In genomic region chr17:35834696-35835422, GRCm38 (mm10) we compare ENCODE assay signal across 8 mouse cellular contexts. TPM values are rescaled to one million over a fixed set of nuclear protein-coding genes. Genes with fewer than 3 reads are reported as not detected.
A peak's percentile ranks its signal among the peaks of the same experiment; 100 is the strongest.
DNase-seq lines count a peak whose midpoint lies in the region; ATAC-seq and TF ChIP-seq lines count a peak whose summit lies in the region.

No protein-coding gene starts in this region.

- no peaks in the 10 kb centered on the region for H3K9me3 ChIP-seq in lung, embryonic 16.5 days (ENCODE audit: control insufficient read depth, low read length)
- no peaks in the 10 kb centered on the region for H3K9me3 ChIP-seq in heart, postnatal 0 days (replicated peaks; ENCODE audit: control insufficient read depth, low read length)
- H3K9me3 ChIP-seq in liver, embryonic 14.5 days (ENCODE audit: control insufficient read depth, low read length): no peaks in the 10 kb centered on the region

- no peaks in the 10 kb centered on the region for H3K27me3 ChIP-seq in lung, embryonic 16.5 days (ENCODE audit: control insufficient read depth, insufficient read depth, low read depth, low read length)
- H3K27me3 ChIP-seq in heart, postnatal 0 days (ENCODE audit: control insufficient read depth, insufficient read depth, low read length): no peaks in the 10 kb centered on the region
- no peaks in the 10 kb centered on the region for H3K27me3 ChIP-seq in liver, embryonic 14.5 days (ENCODE audit: control insufficient read depth, insufficient read depth, low read length)

- WGBS in lung, embryonic 16.5 days: 57% methylated on average over 26 of the region's 26 CpGs
- 64% methylated on average over 26 of the region's 26 CpGs for WGBS in heart, postnatal 0 days
- 72% methylated on average over 26 of the region's 26 CpGs for WGBS in liver, embryonic 14.5 days (ENCODE audit: insufficient replicate concordance)

- H3K4me2 ChIP-seq in lung, embryonic 16.5 days (ENCODE audit: low read depth, low read length): peak overlapping the region; percentile 86
- peak overlapping the region; percentile 75; the same call in 1 of the 2 replicates for H3K4me2 ChIP-seq in heart, postnatal 0 days (ENCODE audit: low read depth, low read length)
- peak overlapping the region; percentile 96 for H3K4me2 ChIP-seq in liver, embryonic 14.5 days (ENCODE audit: low read depth)

- peak overlapping the region; percentile 46 for H3K9ac ChIP-seq in lung, embryonic 16.5 days (ENCODE audit: low read length)
- no peak overlapping the region for H3K9ac ChIP-seq in heart, postnatal 0 days (replicated peaks; ENCODE audit: low read depth, low read length)
- no peak overlapping the region; the same call in 1 of the 2 replicates for H3K9ac ChIP-seq in liver, embryonic 14.5 days (replicated peaks)

- no peak for TF ChIP-seq EP300 in heart, postnatal 0 days (IDR thresholded peaks at IDR 0.05; ENCODE audit: low read depth)
- TF ChIP-seq EP300 in liver, embryonic 14.5 days (IDR thresholded peaks at IDR 0.05; ENCODE audit: low read depth): no peak

- peaks cover 41% of the 10 kb centered on the region for H3K4me1 ChIP-seq in lung, embryonic 16.5 days (replicated peaks; ENCODE audit: control insufficient read depth, insufficient read depth, low read length)
- peaks cover 13% of the 10 kb centered on the region for H3K4me1 ChIP-seq in heart, postnatal 0 days (ENCODE audit: control insufficient read depth, insufficient read depth)
- peaks cover 28 to 36% of the 10 kb centered on the region in 2 experiments for H3K4me1 ChIP-seq in liver, embryonic 14.5 days (replicated peaks; ENCODE audit: control insufficient read depth in 2 of 2, insufficient read depth in 2 of 2, low read length in 1 of 2)

- no peak overlapping the region for H3K27ac ChIP-seq in lung, embryonic 16.5 days (ENCODE audit: low read length)
- no peak overlapping the region for H3K27ac ChIP-seq in heart, postnatal 0 days (ENCODE audit: low read depth)
- H3K27ac ChIP-seq in liver, embryonic 14.5 days: no peak overlapping the region

- peaks cover 51% of the 10 kb centered on the region for H3K36me3 ChIP-seq in lung, embryonic 16.5 days (ENCODE audit: control insufficient read depth, insufficient read depth, low read length)
- H3K36me3 ChIP-seq in heart, postnatal 0 days (replicated peaks; ENCODE audit: control insufficient read depth, insufficient read depth, low read length): peaks cover 55% of the 10 kb centered on the region
- H3K36me3 ChIP-seq in liver, embryonic 14.5 days (replicated peaks; ENCODE audit: control insufficient read depth, insufficient read depth, low read depth): peaks cover 48% of the 10 kb centered on the region

- TF ChIP-seq CTCF in heart, postnatal 0 days (IDR thresholded peaks at IDR 0.05; ENCODE audit: low read depth): no peak
- TF ChIP-seq CTCF in liver, embryonic 14.5 days (IDR thresholded peaks at IDR 0.05; ENCODE audit: low read depth): no peak

- ATAC-seq in lung, embryonic 16.5 days (ENCODE audit: low read depth): no peak
- no peak for ATAC-seq in heart, postnatal 0 days (ENCODE audit: insufficient read depth, low read depth)
- no peak for ATAC-seq in liver, embryonic 14.5 days (ENCODE audit: insufficient read depth)

- peak overlapping the region; percentile 90 for H3K4me3 ChIP-seq in lung, embryonic 16.5 days (ENCODE audit: low read length)
- H3K4me3 ChIP-seq in heart, postnatal 0 days (ENCODE audit: low read depth, low read length): peak overlapping the region; percentile 73; the same call in 1 of the 2 replicates
- peak overlapping the region; percentile 1 to 98; a peak in 3 of 4 replicates for H3K4me3 ChIP-seq in liver, embryonic 14.5 days (ENCODE audit: insufficient read depth in 1 of 2, low read depth in 2 of 2, low read length in 2 of 2)

- DNase-seq in cerebellum, postnatal 10 days: peak; percentile 68 to 69
- no peak for DNase-seq in cerebellum, adult 9-11 months
- no peak for DNase-seq in lung, postnatal 25 days (ENCODE audit: low spot score)
- no peak for DNase-seq in heart, postnatal 0 days (ENCODE audit: low spot score)
- DNase-seq in liver, embryonic 14.5 days (ENCODE audit: low read depth in 3 of 3, low spot score in 3 of 3): no peak
- DNase-seq in adrenal gland, adult 2 months: no peak
- no peak for DNase-seq in ovary, postnatal 14 days (ENCODE audit: low spot score)

RNA-seq across cellular contexts. Expression of gene Tubb5, which starts 3.2 kb away (rescaled TPM):
- 877 and 940 TPM in 2 replicates for polyA plus RNA-seq in lung, embryonic 16.5 days (2015; fragmentation: Nextera tagmentation; extraction: Ambion mirVana)
- total RNA-seq in heart, postnatal 0 days (2014; rRNA removed; ENCODE audit: low replicate concordance): 1,043 and 1,325 TPM in 2 replicates
- polyA plus RNA-seq in heart, postnatal 0 days (2015; fragmentation: Nextera tagmentation; extraction: Ambion mirVana): 259 and 267 TPM in 2 replicates
- polyA plus RNA-seq in liver, embryonic 14.5 days (2012; rRNA removed): 460 and 467 TPM in 2 replicates
- polyA plus RNA-seq in liver, embryonic 14.5 days (2014; fragmentation: Nextera tagmentation; extraction: Ambion mirVana): 330 and 363 TPM in 2 replicates
- total RNA-seq in adrenal gland, adult 2 months (2021): 100 to 1,000 TPM; 152 to 198 TPM
- polyA plus RNA-seq in adrenal gland, adult 2 months (2012; rRNA removed): 137 and 156 TPM in 2 replicates

RNA-seq across cellular contexts. Expression of gene Mdc1, which starts 6.5 kb away (rescaled TPM):
- polyA plus RNA-seq in lung, embryonic 16.5 days (2015; fragmentation: Nextera tagmentation; extraction: Ambion mirVana): 20.6 and 22.3 TPM in 2 replicates
- 5.4 and 25.0 TPM in 2 replicates for total RNA-seq in heart, postnatal 0 days (2014; rRNA removed; ENCODE audit: low replicate concordance)
- 2.3 and 3.0 TPM in 2 replicates for polyA plus RNA-seq in heart, postnatal 0 days (2015; fragmentation: Nextera tagmentation; extraction: Ambion mirVana)
- 9.2 and 10.0 TPM in 2 replicates for polyA plus RNA-seq in liver, embryonic 14.5 days (2012; rRNA removed)
- polyA plus RNA-seq in liver, embryonic 14.5 days (2014; fragmentation: Nextera tagmentation; extraction: Ambion mirVana): 6.3 and 9.1 TPM in 2 replicates
- total RNA-seq in adrenal gland, adult 2 months (2021): 10 to 100 TPM; 15.4 to 20.8 TPM
- 3.6 and 5.9 TPM in 2 replicates for polyA plus RNA-seq in adrenal gland, adult 2 months (2012; rRNA removed)

RNA-seq across cellular contexts. Expression of gene Flot1, which starts 11.8 kb away (rescaled TPM):
- polyA plus RNA-seq in lung, embryonic 16.5 days (2015; fragmentation: Nextera tagmentation; extraction: Ambion mirVana): 57.8 and 65.1 TPM in 2 replicates
- total RNA-seq in heart, postnatal 0 days (2014; rRNA removed; ENCODE audit: low replicate concordance): 161 and 163 TPM in 2 replicates
- 122 and 132 TPM in 2 replicates for polyA plus RNA-seq in heart, postnatal 0 days (2015; fragmentation: Nextera tagmentation; extraction: Ambion mirVana)
- polyA plus RNA-seq in liver, embryonic 14.5 days (2012; rRNA removed): 22.4 and 34.7 TPM in 2 replicates
- 27.8 and 29.2 TPM in 2 replicates for polyA plus RNA-seq in liver, embryonic 14.5 days (2014; fragmentation: Nextera tagmentation; extraction: Ambion mirVana)
- 10 to 100 TPM; 59.0 to 74.4 TPM for total RNA-seq in adrenal gland, adult 2 months (2021)
- polyA plus RNA-seq in adrenal gland, adult 2 months (2012; rRNA removed): 61.0 and 66.2 TPM in 2 replicates

RNA-seq across cellular contexts. Expression of gene Ier3, which starts 13.4 kb away (rescaled TPM):
- 21.9 and 31.7 TPM in 2 replicates for polyA plus RNA-seq in lung, embryonic 16.5 days (2015; fragmentation: Nextera tagmentation; extraction: Ambion mirVana)
- 41.7 and 50.5 TPM in 2 replicates for total RNA-seq in heart, postnatal 0 days (2014; rRNA removed; ENCODE audit: low replicate concordance)
- polyA plus RNA-seq in heart, postnatal 0 days (2015; fragmentation: Nextera tagmentation; extraction: Ambion mirVana): 70.7 and 79.4 TPM in 2 replicates
- polyA plus RNA-seq in liver, embryonic 14.5 days (2012; rRNA removed): 10.2 and 11.0 TPM in 2 replicates
- 11.6 and 13.2 TPM in 2 replicates for polyA plus RNA-seq in liver, embryonic 14.5 days (2014; fragmentation: Nextera tagmentation; extraction: Ambion mirVana)
- 10 to 100 TPM in 1 of 2 experiments, 1 to 10 TPM in 1; 9.6 to 13.8 TPM for total RNA-seq in adrenal gland, adult 2 months (2021)
- polyA plus RNA-seq in adrenal gland, adult 2 months (2012; rRNA removed): 17.1 and 17.6 TPM in 2 replicates

RNA-seq across cellular contexts. Expression of gene Nrm, which starts 26.3 kb away (rescaled TPM):
- 65.6 and 67.9 TPM in 2 replicates for polyA plus RNA-seq in lung, embryonic 16.5 days (2015; fragmentation: Nextera tagmentation; extraction: Ambion mirVana)
- 16.1 and 36.2 TPM in 2 replicates for total RNA-seq in heart, postnatal 0 days (2014; rRNA removed; ENCODE audit: low replicate concordance)
- polyA plus RNA-seq in heart, postnatal 0 days (2015; fragmentation: Nextera tagmentation; extraction: Ambion mirVana): 18.0 and 21.6 TPM in 2 replicates
- 15.6 and 18.2 TPM in 2 replicates for polyA plus RNA-seq in liver, embryonic 14.5 days (2012; rRNA removed)
- 20.1 and 22.4 TPM in 2 replicates for polyA plus RNA-seq in liver, embryonic 14.5 days (2014; fragmentation: Nextera tagmentation; extraction: Ambion mirVana)
- 1 to 10 TPM; 3.3 to 4.8 TPM for total RNA-seq in adrenal gland, adult 2 months (2021)
- polyA plus RNA-seq in adrenal gland, adult 2 months (2012; rRNA removed): 9.3 and 11.7 TPM in 2 replicates

Comparison
In these comparisons a context has a peak if more than half of its experiments do, and no peak if none do; other contexts are left out.
1. DNase-seq: peak in cerebellum, postnatal 10 days (2 of 2); none in cerebellum, adult 9-11 months (single experiment), lung, postnatal 25 days (single experiment), heart, postnatal 0 days (single experiment), liver, embryonic 14.5 days (0 of 3), adrenal gland, adult 2 months (single experiment) and ovary, postnatal 14 days (single experiment).
2. Peak in every context shown above with its lines, with median percentiles within 50 percentile points of each other: H3K4me2 ChIP-seq and H3K4me3 ChIP-seq.